Mouse (Mus musculus) gastrocnemius, adult 2 months (tissue): ENCODE measurements around the gene Slc44a5. TPM values are rescaled to one million over a fixed set of nuclear protein-coding genes. Genes with fewer than 3 reads are reported as not detected.
A peak's percentile ranks its signal among the peaks of the same experiment; 100 is the strongest.

Experiments
- DNase-seq: peaks from one replicate; pipeline ENCODE4 v3.0.0; 2022
- H3K27ac ChIP-seq: fragments of 200-600 bp; 2 replicates; pipeline ENCODE4 v1.8.1; 2022; ENCODE audit warnings: mild to moderate bottlenecking
- H3K4me3 ChIP-seq: fragments of 200-600 bp; 2 replicates; pipeline ENCODE4 v1.8.1; 2022; ENCODE audit warnings: mild to moderate bottlenecking, moderate library complexity
- CTCF ChIP-seq: fragments of 200-600 bp; IDR thresholded peaks from 2 replicates; pipeline ENCODE4 v1.8.1; 2022; ENCODE audit warnings: antibody characterized with exemption, mild to moderate bottlenecking, moderate library complexity
- intact Hi-C: fragments of 180-260 bp; cut with DNase I; formaldehyde crosslinking; loops from one replicate; pipeline ENCODE4 v1.15.1; 2025
- total RNA-seq, 2 experiments: library from RNA; stranded (reverse); gene quantifications; 2 replicates each; pipeline ENCODE4 v1.2.3; 2021

Gene Slc44a5
- total RNA-seq, 2 experiments from 2014 or later = 0.17 TPM; not detected in 1

GRCm38 (mm10) chr3:154293839-154294490, 320.7 kb downstream of the Slc44a5 start:
- no peak overlapping the region for H3K27ac ChIP-seq
- H3K4me3 ChIP-seq = no peak overlapping the region
- no peak for TF ChIP-seq CTCF
- intact Hi-C loops = no loop called here
- no peak for DNase-seq

DNA sequence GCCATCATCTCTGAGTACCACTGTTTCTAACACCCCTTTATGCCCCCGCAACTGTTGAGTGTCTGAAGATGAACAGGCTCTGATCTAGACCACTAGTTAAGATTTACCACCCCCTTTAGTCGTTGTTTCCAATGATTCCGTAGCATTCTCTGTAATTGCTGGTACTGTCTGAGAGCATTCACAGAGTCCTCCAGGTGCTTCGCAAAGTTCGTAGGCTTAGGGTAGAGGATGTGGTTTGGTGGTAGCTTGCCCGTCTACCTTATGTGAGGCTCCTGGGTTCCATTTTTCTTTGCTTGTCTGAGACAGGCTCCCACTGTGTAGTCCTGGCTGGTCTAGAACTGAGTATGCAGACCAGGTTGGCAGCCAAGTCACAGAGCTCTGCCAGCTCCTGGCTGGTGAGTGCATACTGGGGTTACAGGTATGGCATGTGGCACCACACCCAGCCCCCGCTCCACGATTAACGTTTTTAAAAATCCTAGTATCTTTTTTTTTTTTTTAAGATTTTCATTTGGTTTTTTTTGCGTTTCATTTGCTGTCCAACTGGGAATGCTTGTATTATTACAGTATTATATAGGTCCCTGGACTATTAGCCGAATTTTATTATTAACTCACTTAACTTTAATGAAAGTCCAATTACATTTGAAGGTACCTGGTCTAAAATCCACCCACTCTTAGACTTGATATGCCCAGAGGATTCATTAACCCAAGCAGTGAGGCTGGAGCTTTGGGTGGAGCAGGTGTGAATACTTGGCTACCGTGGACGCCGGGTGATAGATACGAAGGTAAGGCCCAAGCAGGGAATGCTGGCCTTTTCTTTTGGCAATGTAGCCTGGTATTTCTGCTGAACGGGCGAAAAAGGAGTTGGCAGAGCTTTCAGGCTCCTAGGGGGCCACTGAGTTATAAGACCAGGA, 321.9 kb downstream of the Slc44a5 start:
- no peak for DNase-seq
- H3K4me3 ChIP-seq = no peak overlapping the region
- intact Hi-C loops = no loop called here
- no peak for TF ChIP-seq CTCF
- H3K27ac ChIP-seq = no peak overlapping the region

- Histone ChIP-seq H3K4me3 (no peak overlapping the region), H3K27ac (no peak overlapping the region)
- intact Hi-C loops = no loop called here
- no peak for DNase-seq
- no peak for TF ChIP-seq CTCF
Observed at GRCm38 (mm10) chr3:154297499-154297898, 324.3 kb downstream of the Slc44a5 start.

GRCm38 (mm10) chr3:154298490-154298889, 325.3 kb downstream of the Slc44a5 start:
- H3K4me3 ChIP-seq = no peak overlapping the region
- intact Hi-C loops = no loop called here
- TF ChIP-seq CTCF = no peak
- no peak for DNase-seq
- H3K27ac ChIP-seq = no peak overlapping the region

- no peak for DNase-seq
- Histone ChIP-seq H3K4me3 (no peak overlapping the region), H3K27ac (no peak overlapping the region)
- TF ChIP-seq CTCF = no peak
- intact Hi-C loops = no loop called here
Observed at GRCm38 (mm10) chr3:154300006-154300405, 326.8 kb downstream of the Slc44a5 start.

DNA sequence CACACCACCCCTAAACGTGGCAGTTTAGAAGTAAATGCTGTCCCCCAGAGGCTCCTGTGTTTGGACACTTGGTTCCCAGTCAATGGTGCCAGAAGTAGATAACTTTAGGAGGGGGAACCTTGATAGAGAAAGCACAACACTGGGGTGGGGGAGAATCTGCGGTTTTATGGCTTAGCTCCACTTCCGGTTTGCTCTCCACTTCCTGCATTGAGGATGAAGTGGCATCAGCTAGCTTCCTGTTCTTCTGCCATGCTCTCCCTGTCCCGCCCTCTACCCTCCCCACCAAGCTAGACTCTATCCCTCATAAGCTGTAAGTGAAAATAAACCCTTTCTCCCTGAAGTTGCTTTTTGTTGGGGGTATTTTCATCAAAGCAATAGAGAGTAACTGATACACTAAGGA, 327.9 kb downstream of the Slc44a5 start:
- no peak overlapping the region for H3K27ac ChIP-seq
- TF ChIP-seq CTCF = no peak
- DNase-seq = no peak
- intact Hi-C loops = no loop called here
- no peak overlapping the region for H3K4me3 ChIP-seq

GRCm38 (mm10) chr3:154305163-154305884, 332.1 kb downstream of the Slc44a5 start:
- no peak overlapping the region for H3K27ac ChIP-seq
- H3K4me3 ChIP-seq = 0 out of 2 replicates have a peak overlapping the region, but pooled peaks have one; percentile 7
- no peak for DNase-seq
- no peak for TF ChIP-seq CTCF
- intact Hi-C loops = no loop called here

DNA sequence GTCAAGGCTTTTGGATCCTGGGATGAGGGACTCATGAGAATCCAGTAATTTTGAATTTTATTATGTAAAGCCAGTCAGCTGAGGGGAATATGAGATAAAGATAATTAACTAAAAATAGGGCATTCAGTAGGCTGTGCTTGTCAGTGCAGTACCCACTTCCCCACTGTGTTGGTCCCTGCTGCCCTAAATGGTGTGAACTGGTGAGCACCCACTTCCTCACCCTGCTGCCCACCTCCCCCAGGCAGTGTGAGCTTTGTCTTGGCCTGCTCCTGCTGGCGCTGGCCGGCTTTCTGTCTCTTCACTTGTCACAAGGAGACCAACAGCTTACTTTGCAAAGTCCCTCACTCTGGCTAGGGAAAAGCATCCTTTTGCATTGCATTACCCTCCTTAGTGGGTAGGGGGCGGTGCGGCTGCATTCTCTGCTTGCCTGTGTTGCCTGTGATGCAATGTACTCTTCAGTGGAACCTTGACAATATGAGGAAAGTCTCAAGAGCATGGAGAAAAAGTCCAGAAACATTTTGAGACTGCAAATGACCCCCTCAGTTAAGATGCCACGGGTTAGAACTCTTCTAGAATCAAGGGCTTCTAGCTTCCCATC, 344.5 kb downstream of the Slc44a5 start:
- Histone ChIP-seq H3K4me3 (no peak overlapping the region), H3K27ac (no peak overlapping the region)
- no peak for DNase-seq
- peak; percentile 45 for TF ChIP-seq CTCF
- intact Hi-C loops = no loop called here

Other genes with a start within 250 kb of the Slc44a5 start
- 1 to 10 TPM; 1.3 to 2.6 TPM for gene St6galnac3, start 248.3 kb upstream of the Slc44a5 start, total RNA-seq
- gene Asb17, start 129.2 kb upstream of the Slc44a5 start, total RNA-seq = under 1 TPM in 1 of 2 experiments, not detected in 1; 0.26 TPM
- under 1 TPM in 1 of 2 experiments, not detected in 1; 0.10 TPM for gene Msh4, start 67.3 kb upstream of the Slc44a5 start, total RNA-seq
- gene Rabggtb, start 60.4 kb upstream of the Slc44a5 start, total RNA-seq = 10 to 100 TPM; 63.7 to 65.2 TPM
- gene Acadm, start 28.8 kb upstream of the Slc44a5 start, total RNA-seq = 100 to 1,000 TPM; 288 to 531 TPM